Mouse (Mus musculus): Measurements from ENCODE around the gene Sftpa1. TPM values are rescaled to one million over a fixed set of nuclear protein-coding genes. Genes with fewer than 3 reads are reported as not detected.
A peak's percentile ranks its signal among the peaks of the same experiment; 100 is the strongest.

Sftpa1 gene
- not detected in 2 replicates for total RNA-seq (2012; rRNA removed)

DNA sequence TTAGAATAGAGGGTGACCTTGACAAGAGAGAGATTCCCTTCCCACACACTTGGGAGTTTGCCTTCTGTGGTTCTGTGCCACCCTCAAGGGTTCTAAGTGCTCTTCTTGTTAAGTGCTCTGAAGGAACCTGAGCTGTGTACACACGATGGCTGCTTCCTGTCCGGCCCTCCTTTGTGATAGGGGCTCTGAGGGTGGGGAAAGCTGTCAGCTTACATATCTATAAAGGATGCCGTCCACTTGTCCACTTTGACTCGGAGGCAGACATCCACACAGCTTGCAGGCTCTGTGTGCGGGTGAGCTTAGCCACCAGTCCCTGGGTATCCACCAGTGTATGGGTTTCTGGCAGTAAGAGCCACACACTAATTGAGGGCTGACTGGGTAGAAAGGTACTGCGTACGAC is at the start of gene Sftpa1:
Sftpa1 (plus strand) TSS at position 243 of the 400 bp plus-strand sequence.
- Histone ChIP-seq H3K36me3 (ENCODE audit: control insufficient read depth, insufficient read depth, low read length, poor library complexity, severe bottlenecking) (no peaks in the 10 kb centered on the region), H3K9me3 (ENCODE audit: control insufficient read depth, insufficient read depth, low read depth, low read length) (no peaks in the 10 kb centered on the region), H3K27ac (ENCODE audit: insufficient read depth, low read depth, low read length, poor library complexity, severe bottlenecking) (no peak within 1 kb of the TSS), H3K9ac (ENCODE audit: insufficient read depth, low read depth, low read length, poor library complexity, severe bottlenecking) (no peak within 1 kb of the TSS), H3K4me1 (ENCODE audit: control insufficient read depth in 2 of 2, insufficient read depth in 2 of 2, low read length in 2 of 2, poor library complexity in 1 of 2) (no peaks in the 10 kb centered on the region), H3K4me3 (ENCODE audit: insufficient read depth in 1 of 2, low read depth in 1 of 2, low read length in 2 of 2, poor library complexity in 1 of 2, severe bottlenecking in 1 of 2) (no peak within 1 kb of the TSS)
- DNase-seq (ENCODE audit: low read depth, low spot score) = no peak
- TF ChIP-seq CHD2 (IDR thresholded peaks at IDR 0.05; ENCODE audit: low read depth, low read length) = no peak
- TF ChIP-seq ZNF384 (IDR thresholded peaks at IDR 0.05; ENCODE audit: low read depth, low read length) = no peak
- no peak for TF ChIP-seq HCFC1 (IDR thresholded peaks at IDR 0.05; ENCODE audit: borderline replicate concordance, insufficient read depth, low read length)
- TF ChIP-seq MAFK (IDR thresholded peaks at IDR 0.05; ENCODE audit: insufficient read depth, low read depth, low read length) = no peak
- no peak for TF ChIP-seq ZC3H11A (IDR thresholded peaks at IDR 0.05; ENCODE audit: borderline replicate concordance, low read depth, low read length)
- in situ Hi-C loops (cut with MboI; ENCODE audit: low sequenced_read_pairs in 2 of 2, unreplicated experiment in 2 of 2) = no loop called here

GRCm38 (mm10) chr14:41082408-41082807 is 49.2 kb upstream of the Sftpa1 start:
- DNase-seq (ENCODE audit: low read depth, low spot score) = no peak
- no peak overlapping the region for H3K9ac ChIP-seq (ENCODE audit: insufficient read depth, low read depth, low read length, poor library complexity, severe bottlenecking)
- no peak overlapping the region for H3K4me3 ChIP-seq (ENCODE audit: insufficient read depth in 1 of 2, low read depth in 1 of 2, low read length in 2 of 2, poor library complexity in 1 of 2, severe bottlenecking in 1 of 2)
- in situ Hi-C loops (cut with MboI; ENCODE audit: low sequenced_read_pairs in 2 of 2, unreplicated experiment in 2 of 2) = no loop called here
- H3K4me1 ChIP-seq (ENCODE audit: control insufficient read depth in 2 of 2, insufficient read depth in 2 of 2, low read length in 2 of 2, poor library complexity in 1 of 2) = no peaks in the 10 kb centered on the region
- H3K9me3 ChIP-seq (ENCODE audit: control insufficient read depth, insufficient read depth, low read depth, low read length) = no peaks in the 10 kb centered on the region
- TF ChIP-seq MAFK (IDR thresholded peaks at IDR 0.05; ENCODE audit: insufficient read depth, low read depth, low read length) (no peak), CHD2 (IDR thresholded peaks at IDR 0.05; ENCODE audit: low read depth, low read length) (no peak), ZC3H11A (IDR thresholded peaks at IDR 0.05; ENCODE audit: borderline replicate concordance, low read depth, low read length) (no peak), ZNF384 (IDR thresholded peaks at IDR 0.05; ENCODE audit: low read depth, low read length) (no peak), HCFC1 (IDR thresholded peaks at IDR 0.05; ENCODE audit: borderline replicate concordance, insufficient read depth, low read length) (no peak)
- H3K36me3 ChIP-seq (ENCODE audit: control insufficient read depth, insufficient read depth, low read length, poor library complexity, severe bottlenecking) = no peaks in the 10 kb centered on the region
- no peak overlapping the region for H3K27ac ChIP-seq (ENCODE audit: insufficient read depth, low read depth, low read length, poor library complexity, severe bottlenecking)

GRCm38 (mm10) chr14:41087509-41087908 is 44.1 kb upstream of the Sftpa1 start:
- Histone ChIP-seq H3K9me3 (ENCODE audit: control insufficient read depth, insufficient read depth, low read depth, low read length) (no peaks in the 10 kb centered on the region), H3K9ac (ENCODE audit: insufficient read depth, low read depth, low read length, poor library complexity, severe bottlenecking) (no peak overlapping the region), H3K36me3 (ENCODE audit: control insufficient read depth, insufficient read depth, low read length, poor library complexity, severe bottlenecking) (no peaks in the 10 kb centered on the region), H3K4me3 (ENCODE audit: insufficient read depth in 1 of 2, low read depth in 1 of 2, low read length in 2 of 2, poor library complexity in 1 of 2, severe bottlenecking in 1 of 2) (no peak overlapping the region), H3K27ac (ENCODE audit: insufficient read depth, low read depth, low read length, poor library complexity, severe bottlenecking) (no peak overlapping the region), H3K4me1 (ENCODE audit: control insufficient read depth in 2 of 2, insufficient read depth in 2 of 2, low read length in 2 of 2, poor library complexity in 1 of 2) (no peaks in the 10 kb centered on the region)
- TF ChIP-seq MAFK (IDR thresholded peaks at IDR 0.05; ENCODE audit: insufficient read depth, low read depth, low read length) (no peak), CHD2 (IDR thresholded peaks at IDR 0.05; ENCODE audit: low read depth, low read length) (no peak), ZNF384 (IDR thresholded peaks at IDR 0.05; ENCODE audit: low read depth, low read length) (no peak), HCFC1 (IDR thresholded peaks at IDR 0.05; ENCODE audit: borderline replicate concordance, insufficient read depth, low read length) (no peak), ZC3H11A (IDR thresholded peaks at IDR 0.05; ENCODE audit: borderline replicate concordance, low read depth, low read length) (peak; percentile 10; the same call in 1 of the 2 replicates)
- in situ Hi-C loops (cut with MboI; ENCODE audit: low sequenced_read_pairs in 2 of 2, unreplicated experiment in 2 of 2) = no loop called here
- peak; percentile 59 for DNase-seq (ENCODE audit: low read depth, low spot score)

GRCm38 (mm10) chr14:41090777-41091176 is 40.8 kb upstream of the Sftpa1 start:
- peak; percentile 61 for DNase-seq (ENCODE audit: low read depth, low spot score)
- Histone ChIP-seq H3K9me3 (ENCODE audit: control insufficient read depth, insufficient read depth, low read depth, low read length) (no peaks in the 10 kb centered on the region), H3K27ac (ENCODE audit: insufficient read depth, low read depth, low read length, poor library complexity, severe bottlenecking) (no peak overlapping the region), H3K4me1 (ENCODE audit: control insufficient read depth in 2 of 2, insufficient read depth in 2 of 2, low read length in 2 of 2, poor library complexity in 1 of 2) (no peaks in the 10 kb centered on the region), H3K36me3 (ENCODE audit: control insufficient read depth, insufficient read depth, low read length, poor library complexity, severe bottlenecking) (no peaks in the 10 kb centered on the region), H3K9ac (ENCODE audit: insufficient read depth, low read depth, low read length, poor library complexity, severe bottlenecking) (peak overlapping the region; percentile 67; the same call in 1 of the 2 replicates), H3K4me3 (ENCODE audit: insufficient read depth in 1 of 2, low read depth in 1 of 2, low read length in 2 of 2, poor library complexity in 1 of 2, severe bottlenecking in 1 of 2) (peak overlapping the region; percentile 13 to 38; a peak in 2 of 4 replicates)
- TF ChIP-seq ZNF384 (IDR thresholded peaks at IDR 0.05; ENCODE audit: low read depth, low read length) (0 out of 2 replicates have a peak, but pooled peaks have one; percentile 8), MAFK (IDR thresholded peaks at IDR 0.05; ENCODE audit: insufficient read depth, low read depth, low read length) (no peak)
- in situ Hi-C loops (cut with MboI; ENCODE audit: low sequenced_read_pairs in 2 of 2, unreplicated experiment in 2 of 2) = no loop called here

GRCm38 (mm10) chr14:41094114-41094513 is 37.5 kb upstream of the Sftpa1 start:
- no peak for DNase-seq (ENCODE audit: low read depth, low spot score)
- no peak overlapping the region for H3K4me3 ChIP-seq (ENCODE audit: insufficient read depth in 1 of 2, low read depth in 1 of 2, low read length in 2 of 2, poor library complexity in 1 of 2, severe bottlenecking in 1 of 2)

More at GRCm38 (mm10) chr14:41094114-41094513, 37.5 kb upstream of the Sftpa1 start:
- Histone ChIP-seq H3K4me1 (ENCODE audit: control insufficient read depth in 2 of 2, insufficient read depth in 2 of 2, low read length in 2 of 2, poor library complexity in 1 of 2) (no peaks in the 10 kb centered on the region), H3K36me3 (ENCODE audit: control insufficient read depth, insufficient read depth, low read length, poor library complexity, severe bottlenecking) (no peaks in the 10 kb centered on the region), H3K9me3 (ENCODE audit: control insufficient read depth, insufficient read depth, low read depth, low read length) (no peaks in the 10 kb centered on the region), H3K27ac (ENCODE audit: insufficient read depth, low read depth, low read length, poor library complexity, severe bottlenecking) (no peak overlapping the region), H3K9ac (ENCODE audit: insufficient read depth, low read depth, low read length, poor library complexity, severe bottlenecking) (no peak overlapping the region)
- in situ Hi-C loops (cut with MboI; ENCODE audit: low sequenced_read_pairs in 2 of 2, unreplicated experiment in 2 of 2) = no loop called here
- TF ChIP-seq ZC3H11A (IDR thresholded peaks at IDR 0.05; ENCODE audit: borderline replicate concordance, low read depth, low read length) (no peak), HCFC1 (IDR thresholded peaks at IDR 0.05; ENCODE audit: borderline replicate concordance, insufficient read depth, low read length) (no peak), CHD2 (IDR thresholded peaks at IDR 0.05; ENCODE audit: low read depth, low read length) (no peak), MAFK (IDR thresholded peaks at IDR 0.05; ENCODE audit: insufficient read depth, low read depth, low read length) (no peak), ZNF384 (IDR thresholded peaks at IDR 0.05; ENCODE audit: low read depth, low read length) (no peak)

Measured in ES-E14 (cell line).